Mouse (Mus musculus) limb, embryonic 11.5 days (tissue): ENCODE results near the gene Nhsl2. TPM values are rescaled to one million over a fixed set of nuclear protein-coding genes. Genes with fewer than 3 reads are reported as not detected.

Experiments used
- ATAC-seq: fragments of 200-750 bp; cut with Nextera tagmentation; 2 replicates; pipeline ENCODE4 v1.8.0; 2017; ENCODE audit warnings: low read depth; ENCODE audit not compliant: insufficient number of reproducible peaks, low FRiP score, low TSS enrichment
- DNase-seq: peaks from one replicate; pipeline ENCODE4 v3.0.0-alpha.2; 2015; ENCODE audit warnings: low spot score
- H3K27ac ChIP-seq: fragments of 300-500 bp; sonication (generic); replicated peaks from 2 replicates; pipeline ENCODE4 v1.5.1; 2014; ENCODE audit warnings: low read depth, mild to moderate bottlenecking, low read length
- H3K27me3 ChIP-seq: fragments of 300-500 bp; sonication (generic); 2 replicates; pipeline ENCODE4 v1.6.1; 2014; ENCODE audit warnings: mild to moderate bottlenecking, low read length, mixed read lengths; ENCODE audit not compliant: control insufficient read depth, insufficient read depth
- H3K36me3 ChIP-seq: fragments of 300-500 bp; sonication (generic); 2 replicates; pipeline ENCODE4 v1.6.1; 2014; ENCODE audit warnings: mild to moderate bottlenecking, low read length, moderate library complexity, mixed read lengths; ENCODE audit not compliant: control insufficient read depth, insufficient read depth
- H3K4me1 ChIP-seq: fragments of 300-500 bp; sonication (generic); 2 replicates; pipeline ENCODE4 v1.6.1; 2014; ENCODE audit warnings: low read length, mixed read lengths; ENCODE audit not compliant: control insufficient read depth, insufficient read depth
- H3K4me2 ChIP-seq: fragments of 300-500 bp; sonication (generic); 2 replicates; pipeline ENCODE4 v1.6.1; 2014; ENCODE audit warnings: low read depth, mild to moderate bottlenecking, moderate library complexity; ENCODE audit not compliant: severe bottlenecking
- H3K4me3 ChIP-seq: fragments of 300-500 bp; sonication (generic); 2 replicates; pipeline ENCODE4 v1.5.1; 2014; ENCODE audit warnings: low read depth, low read length
- H3K9ac ChIP-seq: fragments of 300-500 bp; sonication (generic); 2 replicates; pipeline ENCODE4 v1.6.1; 2014; ENCODE audit warnings: mild to moderate bottlenecking, low read length
- H3K9me3 ChIP-seq: fragments of 300-500 bp; sonication (generic); 2 replicates; pipeline ENCODE4 v1.6.1; 2016; ENCODE audit warnings: low read length; ENCODE audit not compliant: control insufficient read depth
- WGBS: fragments of 180-500 bp; shearing (Covaris S2); extraction: QIAGEN DNeasy Blood & Tissue Kit; methylation state at CpG from one replicate; pipeline ENCODE4 v1.1.7; 2014; 5-methylcytosine and 5-hydroxymethylcytosine counted together
- polyA plus RNA-seq: library from polyadenylated mRNA; unstranded; fragments of >200 nt; fragmentation: Nextera tagmentation; extraction: Ambion mirVana; gene quantifications from 2 replicates; pipeline ENCODE4 v1.2.1, GENCODE M21; 2014

Gene Nhsl2
- polyA plus RNA-seq, 1 experiment from 2014 or later, result 18.3 TPM

DNA sequence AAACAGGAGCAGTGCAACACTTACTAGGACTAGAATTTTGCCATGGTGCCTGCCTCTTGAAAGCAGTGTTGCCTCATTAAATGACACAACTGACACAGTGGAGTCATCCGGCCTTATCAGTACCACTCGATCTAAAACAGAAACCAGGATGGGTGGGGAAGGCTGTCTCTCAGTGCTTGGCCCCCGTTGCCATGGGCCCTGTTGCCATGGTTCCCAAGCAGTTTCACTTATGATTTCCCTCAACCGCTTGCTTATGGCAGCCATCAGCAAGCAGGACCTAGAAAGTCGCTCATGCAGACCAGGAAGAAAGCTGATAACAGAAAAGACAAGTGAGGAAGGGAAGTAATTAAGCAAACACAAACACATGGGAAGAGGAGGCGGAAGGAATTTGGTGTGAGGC, 182.7 kb downstream of the Nhsl2 start:
- Histone ChIP-seq H3K4me1 (no peaks in the 10 kb centered on the region), H3K27ac (no peak overlapping the region), H3K27me3 (peaks cover 18% of the 10 kb centered on the region), H3K9me3 (no peaks in the 10 kb centered on the region), H3K4me2 (no peak overlapping the region), H3K4me3 (no peak overlapping the region), H3K36me3 (no peaks in the 10 kb centered on the region), H3K9ac (no peak overlapping the region)
- no peak for DNase-seq
- ATAC-seq, result no peak
- 59% methylated on average over 6 of the region's 6 CpGs for WGBS

DNA sequence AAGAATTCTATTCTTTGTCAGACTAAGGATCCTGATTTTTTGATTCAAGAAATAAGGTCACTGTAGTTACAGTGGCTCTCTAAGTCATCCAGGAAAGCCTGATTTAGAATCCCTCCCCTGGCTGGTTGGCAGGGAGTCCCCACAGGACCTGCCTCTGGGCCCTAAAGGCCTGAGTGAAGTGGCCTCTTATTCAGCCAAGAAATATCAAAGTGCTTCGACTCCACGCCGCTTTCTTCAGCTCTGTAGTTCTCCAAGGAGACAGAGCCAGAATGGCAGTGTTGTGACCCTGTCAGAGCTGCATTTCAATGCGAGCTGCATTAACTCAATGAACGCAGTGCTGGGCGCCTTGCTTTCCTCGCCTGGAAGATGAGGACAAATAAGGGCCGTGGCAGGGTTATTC, 183.2 kb downstream of the Nhsl2 start:
- Histone ChIP-seq H3K9me3 (no peaks in the 10 kb centered on the region), H3K27me3 (peaks cover 18% of the 10 kb centered on the region), H3K4me1 (no peaks in the 10 kb centered on the region), H3K27ac (no peak overlapping the region), H3K4me3 (no peak overlapping the region), H3K4me2 (no peak overlapping the region), H3K36me3 (no peaks in the 10 kb centered on the region), H3K9ac (no peak overlapping the region)
- ATAC-seq (no peak), DNase-seq (no peak)
- 83% methylated on average over 8 of the region's 8 CpGs for WGBS

DNA sequence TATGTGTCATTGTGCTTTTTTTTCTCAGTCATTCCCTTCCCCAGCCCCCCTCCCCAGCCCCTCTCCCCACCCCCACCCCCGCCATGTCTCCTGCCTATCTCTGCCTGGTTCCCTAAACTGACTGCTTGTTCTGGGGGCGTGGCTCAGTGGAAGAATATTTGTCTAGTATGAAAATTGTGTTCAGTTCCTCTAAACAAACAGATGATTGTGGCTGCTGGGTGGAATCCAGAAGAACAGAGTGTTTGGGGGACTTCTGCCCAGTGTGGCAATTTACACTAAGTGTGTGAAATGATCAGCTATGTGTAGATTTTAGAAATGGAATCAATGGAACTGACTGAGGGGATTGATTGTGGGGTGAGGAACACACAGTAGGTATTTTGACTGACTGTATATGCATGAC, 184.4 kb downstream of the Nhsl2 start:
- Histone ChIP-seq H3K9ac (no peak overlapping the region), H3K4me1 (no peaks in the 10 kb centered on the region), H3K36me3 (no peaks in the 10 kb centered on the region), H3K27ac (no peak overlapping the region), H3K4me2 (no peak overlapping the region), H3K9me3 (no peaks in the 10 kb centered on the region), H3K4me3 (no peak overlapping the region), H3K27me3 (peaks cover 17% of the 10 kb centered on the region)
- DNase-seq (no peak), ATAC-seq (no peak)
- WGBS, result 82% methylated on average over 2 of the region's 2 CpGs

DNA sequence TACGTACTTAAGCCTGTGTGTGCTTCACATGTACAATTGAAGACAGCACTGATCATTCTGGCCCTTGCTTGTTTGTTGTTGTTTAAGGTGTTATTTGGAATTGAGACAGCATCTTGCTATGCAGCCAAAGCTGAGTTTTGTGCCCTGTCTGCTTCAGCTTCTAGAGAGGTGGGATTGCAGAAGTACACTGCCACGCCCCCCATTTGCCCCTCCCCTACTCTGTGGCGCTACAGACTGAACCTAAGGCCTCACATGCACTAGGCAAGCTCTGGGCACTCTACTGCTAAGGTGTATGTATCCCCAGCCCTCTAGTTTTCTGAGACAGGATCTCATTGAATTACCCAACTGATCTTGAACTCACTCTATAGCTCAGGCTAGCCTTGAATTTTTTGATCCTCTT, 186.5 kb downstream of the Nhsl2 start:
- no peak for DNase-seq
- no peak overlapping the region for H3K9ac ChIP-seq
- H3K27ac ChIP-seq, result no peak overlapping the region
- WGBS, result 46% methylated on average over 3 of the region's 3 CpGs
- no peak for ATAC-seq
- H3K4me3 ChIP-seq, result no peak overlapping the region
- no peak overlapping the region for H3K4me2 ChIP-seq
- H3K4me1 ChIP-seq, result no peaks in the 10 kb centered on the region
- H3K36me3 ChIP-seq, result no peaks in the 10 kb centered on the region
- H3K9me3 ChIP-seq, result no peaks in the 10 kb centered on the region
- 0 out of 2 replicates have a peak, but pooled peaks cover 9% of the 10 kb centered on the region for H3K27me3 ChIP-seq

DNA sequence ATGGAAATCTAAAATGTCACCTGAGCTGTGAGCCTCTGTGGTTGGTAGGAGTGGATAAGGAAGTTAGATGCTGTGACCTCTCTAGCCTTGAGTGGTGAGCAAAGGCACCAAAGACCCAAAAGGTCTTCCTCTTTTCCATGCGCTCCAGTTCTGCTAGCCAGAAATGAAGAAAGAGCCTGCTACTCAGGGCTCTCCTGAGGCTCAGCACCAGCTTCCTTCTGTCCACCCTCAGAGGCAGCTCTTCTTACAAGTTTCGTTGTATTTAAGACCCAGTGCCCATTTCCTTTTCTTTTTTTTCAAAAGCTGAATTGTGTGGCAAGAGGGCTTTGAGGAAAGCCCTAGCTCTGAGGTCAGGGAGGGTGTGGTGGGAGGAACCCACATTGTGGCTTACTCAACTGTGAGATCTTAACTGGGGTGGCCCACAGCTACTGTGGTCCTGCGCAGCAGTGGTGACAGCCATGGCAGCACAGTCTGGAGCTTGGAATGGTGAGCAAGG, 187.7 kb downstream of the Nhsl2 start:
- Histone ChIP-seq H3K9ac (no peak overlapping the region), H3K4me1 (no peaks in the 10 kb centered on the region), H3K27me3 (0 out of 2 replicates have a peak, but pooled peaks cover 5% of the 10 kb centered on the region), H3K36me3 (no peaks in the 10 kb centered on the region), H3K9me3 (no peaks in the 10 kb centered on the region), H3K4me2 (no peak overlapping the region), H3K27ac (no peak overlapping the region), H3K4me3 (no peak overlapping the region)
- DNase-seq, result no peak
- ATAC-seq, result no peak
- 81% methylated on average over 3 of the region's 3 CpGs for WGBS

DNA sequence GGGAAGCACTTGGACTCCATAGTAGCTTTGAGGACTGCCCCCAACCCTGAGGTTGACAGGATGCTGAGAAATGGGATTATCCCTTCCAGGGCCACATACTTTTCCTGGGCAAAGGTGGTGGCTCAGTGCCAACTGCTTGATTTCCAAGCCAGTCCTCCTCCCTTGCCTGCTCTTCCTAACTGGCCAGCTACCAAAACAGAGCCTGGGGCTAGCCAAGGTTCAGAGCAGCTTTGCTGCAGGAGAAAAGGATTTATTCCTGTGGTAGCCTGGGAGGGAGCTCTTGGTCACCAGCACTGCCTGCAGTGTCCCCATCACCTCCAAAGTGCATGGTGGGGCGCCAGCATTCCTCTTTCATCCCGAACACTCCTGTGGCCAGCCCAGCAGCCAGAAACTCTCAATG, 188.3 kb downstream of the Nhsl2 start:
- ATAC-seq, result no peak
- H3K36me3 ChIP-seq, result no peaks in the 10 kb centered on the region
- H3K4me2 ChIP-seq, result no peak overlapping the region
- H3K4me3 ChIP-seq, result no peak overlapping the region
- 0 out of 2 replicates have a peak, but pooled peaks cover 7% of the 10 kb centered on the region for H3K27me3 ChIP-seq
- DNase-seq, result no peak
- no peaks in the 10 kb centered on the region for H3K4me1 ChIP-seq
- WGBS, result 77% methylated on average over 2 of the region's 2 CpGs
- H3K9me3 ChIP-seq, result no peaks in the 10 kb centered on the region
- H3K9ac ChIP-seq, result no peak overlapping the region
- no peak overlapping the region for H3K27ac ChIP-seq

DNA sequence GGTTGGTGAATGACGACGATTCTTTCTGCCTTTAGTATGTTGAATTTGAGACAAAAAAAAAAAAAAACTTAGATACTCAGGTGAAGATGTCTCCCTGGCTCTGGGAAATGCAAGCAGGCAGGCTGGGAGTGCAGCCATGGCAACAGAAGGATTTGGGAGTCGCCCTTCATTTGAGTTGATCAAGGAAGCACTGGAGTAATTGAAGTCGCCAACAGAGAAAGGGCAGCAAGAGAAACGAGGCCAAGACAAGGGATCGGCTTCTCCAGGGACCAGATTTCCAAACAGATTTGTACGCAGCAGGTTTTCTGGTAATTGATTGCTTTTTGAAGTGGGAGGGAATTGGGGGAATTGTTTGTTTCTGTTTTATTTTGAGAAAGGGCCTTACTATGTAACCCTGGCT, 192.4 kb downstream of the Nhsl2 start:
- H3K9me3 ChIP-seq, result no peaks in the 10 kb centered on the region
- H3K4me1 ChIP-seq, result no peaks in the 10 kb centered on the region
- no peak overlapping the region for H3K9ac ChIP-seq
- ATAC-seq, result no peak
- H3K27me3 ChIP-seq, result peaks cover 6% of the 10 kb centered on the region; the same call in 1 of the 2 replicates
- H3K4me2 ChIP-seq, result no peak overlapping the region
- H3K36me3 ChIP-seq, result no peaks in the 10 kb centered on the region
- no peak overlapping the region for H3K4me3 ChIP-seq
- 71% methylated on average over 7 of the region's 7 CpGs for WGBS
- H3K27ac ChIP-seq, result no peak overlapping the region
- no peak for DNase-seq

DNA sequence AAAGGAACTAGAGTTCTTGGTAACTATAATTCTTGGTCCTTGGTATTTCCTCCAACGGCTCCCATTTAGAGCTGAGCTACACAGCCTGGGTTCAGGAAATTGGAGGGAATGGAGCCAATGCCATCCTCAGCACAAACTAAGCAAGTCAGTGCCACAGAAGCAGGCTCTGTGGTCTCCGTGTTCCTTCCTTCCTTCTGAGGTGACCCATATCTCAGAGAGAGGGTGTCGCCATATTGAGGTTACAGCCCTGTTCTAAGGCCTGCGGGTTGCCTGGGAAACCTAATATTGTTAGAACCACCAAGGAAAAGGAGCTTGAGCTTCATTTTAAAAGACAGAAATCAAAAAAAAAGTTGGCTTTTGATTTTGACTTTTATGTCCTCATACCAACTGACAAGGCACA, 193.2 kb downstream of the Nhsl2 start:
- H3K4me2 ChIP-seq, result no peak overlapping the region
- H3K36me3 ChIP-seq, result no peaks in the 10 kb centered on the region
- ATAC-seq (no peak), DNase-seq (no peak)
- 82% methylated on average over 4 of the region's 4 CpGs for WGBS
- H3K9me3 ChIP-seq, result no peaks in the 10 kb centered on the region
- H3K27ac ChIP-seq, result no peak overlapping the region
- no peaks in the 10 kb centered on the region for H3K4me1 ChIP-seq
- no peak overlapping the region for H3K9ac ChIP-seq
- H3K27me3 ChIP-seq, result peaks cover 6% of the 10 kb centered on the region; the same call in 1 of the 2 replicates
- H3K4me3 ChIP-seq, result no peak overlapping the region

DNA sequence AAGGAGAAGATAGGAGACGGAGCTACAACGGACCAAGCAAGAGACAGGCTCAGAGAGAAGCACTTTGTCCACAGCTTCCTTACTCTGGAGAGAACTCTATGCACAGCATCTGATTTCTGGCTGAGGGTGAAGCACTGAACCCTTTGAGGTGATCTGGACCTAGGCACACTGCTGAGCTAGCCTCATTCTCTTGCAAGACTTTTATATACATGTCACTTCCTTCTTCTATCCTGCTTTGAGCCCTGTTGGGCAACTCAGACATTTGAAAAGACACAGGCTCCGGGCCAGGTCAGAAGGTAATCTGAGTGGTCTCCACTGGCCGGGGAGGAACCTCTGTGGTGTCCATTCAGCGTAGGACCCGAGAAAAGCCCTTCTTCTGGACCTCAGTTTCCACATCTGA, 201.4 kb downstream of the Nhsl2 start:
- H3K4me1 ChIP-seq, result no peaks in the 10 kb centered on the region
- no peak for ATAC-seq

More for the DNA sequence above, 201.4 kb downstream of the Nhsl2 start:
- H3K9ac ChIP-seq, result no peak overlapping the region
- no peak overlapping the region for H3K4me3 ChIP-seq
- H3K9me3 ChIP-seq, result no peaks in the 10 kb centered on the region
- no peaks in the 10 kb centered on the region for H3K36me3 ChIP-seq
- WGBS, result 81% methylated on average over 6 of the region's 6 CpGs
- H3K4me2 ChIP-seq, result no peak overlapping the region
- no peak overlapping the region for H3K27ac ChIP-seq
- peaks cover 3% of the 10 kb centered on the region; the same call in 1 of the 2 replicates for H3K27me3 ChIP-seq
- DNase-seq, result no peak
